ENCODE assay signal across 19 mouse cellular contexts in the genomic region with DNA sequence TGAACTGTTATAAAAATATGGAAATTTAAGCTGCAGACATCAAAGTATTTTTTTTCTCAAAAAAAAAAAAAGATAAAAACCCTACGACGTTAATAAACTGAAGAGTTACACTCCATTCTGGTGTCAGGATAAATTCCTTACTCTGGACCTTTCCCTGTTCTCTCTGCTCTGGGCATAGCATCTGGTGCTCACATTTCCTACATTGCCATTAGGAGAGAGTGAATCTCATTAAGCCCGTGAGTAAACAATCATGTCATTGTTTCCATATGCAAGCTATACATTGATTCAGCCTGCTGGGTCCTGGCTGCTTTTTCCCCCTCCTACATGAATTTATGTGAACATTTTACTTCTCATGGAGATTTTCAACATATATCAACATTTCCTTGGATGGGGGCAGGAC.
DNase-seq lines count a peak whose midpoint lies in the region; ATAC-seq and TF ChIP-seq lines count a peak whose summit lies in the region.
"Had no signal": no experiment of that assay in that cellular context is flagged by ENCODE, and none has a peak within 500 bp of the region (broad histone marks: within the 10 kb centered on the region; RNA-seq: fewer than 3 reads in every experiment).

No protein-coding gene starts in this region.

- no peak overlapping the region for H3K4me3 ChIP-seq in lung, embryonic 14.5 days (ENCODE audit: low read depth, low read length)
- H3K4me3 ChIP-seq in neural tube, embryonic 15.5 days (replicated peaks) = no peak overlapping the region
- H3K4me3 ChIP-seq: megakaryocyte, embryonic 14.5 days had no signal

- no peaks in the 10 kb centered on the region for H3K4me1 ChIP-seq in lung, embryonic 14.5 days (ENCODE audit: insufficient read depth)
- 0 out of 2 replicates have a peak, but pooled peaks cover 6% of the 10 kb centered on the region for H3K4me1 ChIP-seq in neural tube, embryonic 15.5 days
- H3K4me1 ChIP-seq: megakaryocyte, embryonic 14.5 days had no signal

- no peak overlapping the region for H3K4me2 ChIP-seq in lung, embryonic 14.5 days
- H3K4me2 ChIP-seq in neural tube, embryonic 15.5 days = peak overlapping the region; percentile 6; the same call in 1 of the 2 replicates
- H3K4me2 ChIP-seq: liver, embryonic 11.5 days had no signal

- H3K9me3 ChIP-seq in lung, embryonic 14.5 days (ENCODE audit: low read depth, low read length) = no peaks in the 10 kb centered on the region
- no peaks in the 10 kb centered on the region for H3K9me3 ChIP-seq in neural tube, embryonic 15.5 days (replicated peaks)

- no peak for TF ChIP-seq CTCF in lung, embryonic 14.5 days (IDR thresholded peaks at IDR 0.05; ENCODE audit: low read depth)

- DNase-seq in lung, embryonic 14.5 days = peak; percentile 31
- no peak for DNase-seq in lung, postnatal 36 days
- DNase-seq in forelimb bud, embryonic 11.5 days (ENCODE audit: low read depth, low spot score) = peak; percentile 59
- DNase-seq in mesoderm, embryonic 11.5 days (ENCODE audit: low read depth, low spot score) = peak; percentile 51
- DNase-seq in left cerebral cortex, adult 9 months (ENCODE audit: low spot score in 2 of 2) = no peak
- DNase-seq: adrenal gland, adult 8-10 months; B cell, adult 2 months; cerebellum, postnatal 10 days; gastrocnemius, postnatal 10 days; heart, postnatal 14 days; kidney, adult 18-20 months; kidney, postnatal 36 days; layer of hippocampus, postnatal 36 days; thymus, adult 18-20 months had no signal

- no peaks in the 10 kb centered on the region for H3K27me3 ChIP-seq in lung, embryonic 14.5 days (ENCODE audit: insufficient read depth, low read length)
- no peaks in the 10 kb centered on the region for H3K27me3 ChIP-seq in neural tube, embryonic 15.5 days (replicated peaks)
- H3K27me3 ChIP-seq: megakaryocyte, embryonic 14.5 days had no signal

- no peaks in the 10 kb centered on the region for H3K36me3 ChIP-seq in lung, embryonic 14.5 days (ENCODE audit: insufficient read depth)
- H3K36me3 ChIP-seq in neural tube, embryonic 15.5 days = no peaks in the 10 kb centered on the region

- ATAC-seq in lung, embryonic 14.5 days (ENCODE audit: insufficient read depth) = no peak
- ATAC-seq in neural tube, embryonic 15.5 days (ENCODE audit: low FRiP score) = no peak
- no peak for ATAC-seq in monocyte, adult 5-6 weeks (replicated peaks; ENCODE audit: insufficient number of reproducible peaks, low FRiP score, low TSS enrichment, poor library complexity, severe bottlenecking)
- ATAC-seq in erythroblast, adult 5-6 weeks (replicated peaks; ENCODE audit: low FRiP score, poor library complexity, severe bottlenecking) = no peak

- no peak overlapping the region for H3K9ac ChIP-seq in lung, embryonic 14.5 days
- H3K9ac ChIP-seq in neural tube, embryonic 15.5 days (replicated peaks) = no peak overlapping the region

- H3K27ac ChIP-seq in lung, embryonic 14.5 days (ENCODE audit: low read depth) = no peak overlapping the region
- H3K27ac ChIP-seq in neural tube, embryonic 15.5 days (replicated peaks) = no peak overlapping the region; the same call in 1 of the 2 replicates

- WGBS in lung, embryonic 14.5 days = 46% methylated on average over 3 of the region's 3 CpGs
- 8% methylated on average over 3 of the region's 3 CpGs for WGBS in neural tube, embryonic 15.5 days

Comparison
In these comparisons a context has a peak if more than half of its experiments do, and no peak if none do; other contexts are left out.
1. DNase-seq: peak in lung, embryonic 14.5 days (single experiment), forelimb bud, embryonic 11.5 days (single experiment) and mesoderm, embryonic 11.5 days (single experiment); none in lung, postnatal 36 days (single experiment) and left cerebral cortex, adult 9 months (0 of 2).